Mouse (Mus musculus): Measurements from ENCODE around the gene Tmprss6. TPM values are rescaled to one million over a fixed set of nuclear protein-coding genes. Genes with fewer than 3 reads are reported as not detected.

The Tmprss6 gene
- polyA plus RNA-seq, 1 experiment from 2014 or later: 0.63 TPM

GRCm38 (mm10) chr15:78431541-78432121, 36.8 kb downstream of the Tmprss6 start:
- peaks cover 39% of the 10 kb centered on the region for H3K27me3 ChIP-seq (replicated peaks; ENCODE audit: control insufficient read depth, insufficient read depth, low read length)
- WGBS: 66% methylated on average over 7 of the region's 7 CpGs
- TF ChIP-seq CTCF (IDR thresholded peaks at IDR 0.05; ENCODE audit: low read depth): no peak
- H3K4me1 ChIP-seq (replicated peaks; ENCODE audit: control insufficient read depth, insufficient read depth, low read length): no peaks in the 10 kb centered on the region
- H3K9me3 ChIP-seq (ENCODE audit: control insufficient read depth): no peaks in the 10 kb centered on the region
- H3K4me2 ChIP-seq (replicated peaks; ENCODE audit: low read depth): no peak overlapping the region
- no peak overlapping the region for H3K9ac ChIP-seq (ENCODE audit: low read depth, low read length)
- H3K27ac ChIP-seq (ENCODE audit: low read depth, low read length): peak overlapping the region; percentile 21; the same call in 1 of the 2 replicates
- H3K36me3 ChIP-seq (ENCODE audit: control insufficient read depth, insufficient read depth): peaks cover 4% of the 10 kb centered on the region; the same call in 1 of the 2 replicates
- peak; percentile 75 for ATAC-seq
- no peak overlapping the region for H3K4me3 ChIP-seq (ENCODE audit: low read depth, low read length)

- TF ChIP-seq CTCF (IDR thresholded peaks at IDR 0.05; ENCODE audit: low read depth): no peak
These were observed 37.6 kb downstream of the Tmprss6 start for GRCm38 (mm10) chr15:78430874-78431273.

GRCm38 (mm10) chr15:78429871-78430622, 38.4 kb downstream of the Tmprss6 start:
- H3K4me2 ChIP-seq (replicated peaks; ENCODE audit: low read depth): peak overlapping the region; percentile 59; the same call in 1 of the 2 replicates
- 79% methylated on average over 13 of the region's 13 CpGs for WGBS
- ATAC-seq: no peak
- no peak overlapping the region for H3K4me3 ChIP-seq (ENCODE audit: low read depth, low read length)
- no peaks in the 10 kb centered on the region for H3K4me1 ChIP-seq (replicated peaks; ENCODE audit: control insufficient read depth, insufficient read depth, low read length)
- peaks cover 34% of the 10 kb centered on the region for H3K27me3 ChIP-seq (replicated peaks; ENCODE audit: control insufficient read depth, insufficient read depth, low read length)
- no peaks in the 10 kb centered on the region for H3K9me3 ChIP-seq (ENCODE audit: control insufficient read depth)
- no peak for TF ChIP-seq CTCF (IDR thresholded peaks at IDR 0.05; ENCODE audit: low read depth)
- no peak overlapping the region for H3K9ac ChIP-seq (ENCODE audit: low read depth, low read length)
- peaks cover 4% of the 10 kb centered on the region; the same call in 1 of the 2 replicates for H3K36me3 ChIP-seq (ENCODE audit: control insufficient read depth, insufficient read depth)
- peak overlapping the region; percentile 37 for H3K27ac ChIP-seq (ENCODE audit: low read depth, low read length)

More at GRCm38 (mm10) chr15:78430874-78431273, 37.6 kb downstream of the Tmprss6 start:
- Histone ChIP-seq H3K4me3 (ENCODE audit: low read depth, low read length) (no peak overlapping the region), H3K4me2 (replicated peaks; ENCODE audit: low read depth) (no peak overlapping the region), H3K9ac (ENCODE audit: low read depth, low read length) (no peak overlapping the region), H3K9me3 (ENCODE audit: control insufficient read depth) (no peaks in the 10 kb centered on the region), H3K27me3 (replicated peaks; ENCODE audit: control insufficient read depth, insufficient read depth, low read length) (peaks cover 35% of the 10 kb centered on the region), H3K27ac (ENCODE audit: low read depth, low read length) (no peak overlapping the region), H3K4me1 (replicated peaks; ENCODE audit: control insufficient read depth, insufficient read depth, low read length) (no peaks in the 10 kb centered on the region), H3K36me3 (ENCODE audit: control insufficient read depth, insufficient read depth) (peaks cover 4% of the 10 kb centered on the region; the same call in 1 of the 2 replicates)
- 86% methylated on average over 10 of the region's 10 CpGs for WGBS
- no peak for ATAC-seq

- peak overlapping the region; percentile 35; the same call in 1 of the 2 replicates for H3K27ac ChIP-seq (ENCODE audit: low read depth, low read length)
- peak overlapping the region; percentile 50 for H3K4me3 ChIP-seq (ENCODE audit: low read depth, low read length)
- peaks cover 4% of the 10 kb centered on the region; the same call in 1 of the 2 replicates for H3K36me3 ChIP-seq (ENCODE audit: control insufficient read depth, insufficient read depth)
- peak overlapping the region; percentile 38; the same call in 1 of the 2 replicates for H3K9ac ChIP-seq (ENCODE audit: low read depth, low read length)
- peak overlapping the region; percentile 59 for H3K4me2 ChIP-seq (replicated peaks; ENCODE audit: low read depth)
- H3K9me3 ChIP-seq (ENCODE audit: control insufficient read depth): no peaks in the 10 kb centered on the region
- H3K4me1 ChIP-seq (replicated peaks; ENCODE audit: control insufficient read depth, insufficient read depth, low read length): no peaks in the 10 kb centered on the region
- no peak for TF ChIP-seq CTCF (IDR thresholded peaks at IDR 0.05; ENCODE audit: low read depth)
- 21% methylated on average over 3 of the region's 3 CpGs for WGBS
- H3K27me3 ChIP-seq (replicated peaks; ENCODE audit: control insufficient read depth, insufficient read depth, low read length): peaks cover 43% of the 10 kb centered on the region
- no peak for ATAC-seq
These were observed 39.3 kb downstream of the Tmprss6 start for GRCm38 (mm10) chr15:78429139-78429459.

GRCm38 (mm10) chr15:78428391-78429138, 39.9 kb downstream of the Tmprss6 start, which contains the start of gene Kctd17:
Gene Kctd17 (plus strand): TSS chr15:78428564.
- WGBS: 1% methylated on average over 50 of the region's 52 CpGs
- TF ChIP-seq CTCF (IDR thresholded peaks at IDR 0.05; ENCODE audit: low read depth): no peak
- Histone ChIP-seq H3K9me3 (ENCODE audit: control insufficient read depth) (no peaks in the 10 kb centered on the region), H3K9ac (ENCODE audit: low read depth, low read length) (peak within 1 kb of the TSS; percentile 38; the same call in 1 of the 2 replicates), H3K36me3 (ENCODE audit: control insufficient read depth, insufficient read depth) (peaks cover 4% of the 10 kb centered on the region; the same call in 1 of the 2 replicates), H3K27ac (ENCODE audit: low read depth, low read length) (peak within 1 kb of the TSS; percentile 35; the same call in 1 of the 2 replicates), H3K4me2 (replicated peaks; ENCODE audit: low read depth) (peak within 1 kb of the TSS; percentile 59), H3K4me1 (replicated peaks; ENCODE audit: control insufficient read depth, insufficient read depth, low read length) (no peaks in the 10 kb centered on the region), H3K4me3 (ENCODE audit: low read depth, low read length) (peak within 1 kb of the TSS; percentile 50), H3K27me3 (replicated peaks; ENCODE audit: control insufficient read depth, insufficient read depth, low read length) (peaks cover 48% of the 10 kb centered on the region)
- ATAC-seq: peak; percentile 29; the same call in 1 of the 2 replicates

- TF ChIP-seq CTCF (IDR thresholded peaks at IDR 0.05; ENCODE audit: low read depth): peak; percentile 41
- WGBS: 60% methylated on average over 4 of the region's 4 CpGs
These were observed 43.2 kb downstream of the Tmprss6 start for GRCm38 (mm10) chr15:78425230-78425629.

More at GRCm38 (mm10) chr15:78425230-78425629, 43.2 kb downstream of the Tmprss6 start:
- Histone ChIP-seq H3K9ac (ENCODE audit: low read depth, low read length) (no peak overlapping the region), H3K4me1 (replicated peaks; ENCODE audit: control insufficient read depth, insufficient read depth, low read length) (no peaks in the 10 kb centered on the region), H3K27me3 (replicated peaks; ENCODE audit: control insufficient read depth, insufficient read depth, low read length) (peaks cover 74% of the 10 kb centered on the region), H3K36me3 (ENCODE audit: control insufficient read depth, insufficient read depth) (no peaks in the 10 kb centered on the region), H3K9me3 (ENCODE audit: control insufficient read depth) (no peaks in the 10 kb centered on the region), H3K4me3 (ENCODE audit: low read depth, low read length) (no peak overlapping the region), H3K27ac (ENCODE audit: low read depth, low read length) (no peak overlapping the region), H3K4me2 (replicated peaks; ENCODE audit: low read depth) (no peak overlapping the region)
- ATAC-seq: no peak

Measured in intestine, postnatal 0 days (tissue).